Mouse (Mus musculus) stomach, postnatal 0 days (tissue): Measurements from ENCODE around the gene Fgfr2. TPM values are rescaled to one million over a fixed set of nuclear protein-coding genes. Genes with fewer than 3 reads are reported as not detected.
A peak's percentile ranks its signal among the peaks of the same experiment; 100 is the strongest.

Source experiments
- ATAC-seq: fragments of 200-750 bp; cut with Nextera tagmentation; 2 replicates; pipeline ENCODE4 v1.8.0; 2017; ENCODE audit not compliant: low FRiP score, low TSS enrichment
- DNase-seq: peaks from one replicate; pipeline ENCODE4 v3.0.0-alpha.2; 2016; ENCODE audit warnings: low spot score
- H3K27ac ChIP-seq: fragments of 300-500 bp; sonication (generic); replicated peaks from 2 replicates; pipeline ENCODE4 v1.5.1; 2014; ENCODE audit warnings: mild to moderate bottlenecking, control low read depth
- H3K27me3 ChIP-seq: fragments of 300-500 bp; sonication (generic); 2 replicates; pipeline ENCODE4 v1.6.1; 2014; ENCODE audit warnings: low read length; ENCODE audit not compliant: control insufficient read depth, insufficient read depth
- H3K36me3 ChIP-seq: fragments of 300-500 bp; sonication (generic); 2 replicates; pipeline ENCODE4 v1.6.1; 2014; ENCODE audit warnings: low read length, mixed read lengths; ENCODE audit not compliant: control insufficient read depth, insufficient read depth
- H3K4me1 ChIP-seq: fragments of 300-500 bp; sonication (generic); replicated peaks from 2 replicates; pipeline ENCODE4 v1.6.1; 2014; ENCODE audit warnings: antibody characterized with exemption; ENCODE audit not compliant: control insufficient read depth, insufficient read depth
- H3K4me2 ChIP-seq: fragments of 300-500 bp; sonication (generic); replicated peaks from 2 replicates; pipeline ENCODE4 v1.6.1; 2014; ENCODE audit warnings: low read depth, mild to moderate bottlenecking, control low read depth, moderate library complexity
- H3K4me3 ChIP-seq: fragments of 300-500 bp; sonication (generic); 2 replicates; pipeline ENCODE4 v1.5.1; 2014; ENCODE audit warnings: low read depth, low read length, control low read depth
- H3K9ac ChIP-seq: fragments of 300-500 bp; sonication (generic); 2 replicates; pipeline ENCODE4 v1.6.1; 2014; ENCODE audit warnings: mild to moderate bottlenecking, low read length, control low read depth, mixed read lengths
- H3K9me3 ChIP-seq: fragments of 300-500 bp; sonication (generic); 2 replicates; pipeline ENCODE4 v1.6.1; 2016; ENCODE audit warnings: low read length; ENCODE audit not compliant: control insufficient read depth
- CTCF ChIP-seq: IDR thresholded peaks from 2 replicates; pipeline ENCODE4 v1.5.1; 2016; ENCODE audit warnings: antibody characterized with exemption, low read depth, mild to moderate bottlenecking, moderate library complexity
- EP300 ChIP-seq: optimal IDR thresholded peaks from 2 replicates; pipeline ENCODE3; 2016; ENCODE audit warnings: antibody characterized with exemption
- whole genome bisulfite sequencing: fragments of 180-500 bp; shearing (Covaris S2); extraction: QIAGEN DNeasy Blood & Tissue Kit; methylation state at CpG from one replicate; pipeline ENCODE4 v1.1.7; 2014; 5-methylcytosine and 5-hydroxymethylcytosine counted together
- polyA plus RNA-seq: library from polyadenylated mRNA; unstranded; fragments of >200 nt; fragmentation: Nextera tagmentation; extraction: Ambion mirVana; gene quantifications from 2 replicates; pipeline ENCODE4 v1.2.1, GENCODE M21; 2015

Fgfr2 gene
- polyA plus RNA-seq, 1 experiment from 2014 or later: 60.8 TPM

DNA sequence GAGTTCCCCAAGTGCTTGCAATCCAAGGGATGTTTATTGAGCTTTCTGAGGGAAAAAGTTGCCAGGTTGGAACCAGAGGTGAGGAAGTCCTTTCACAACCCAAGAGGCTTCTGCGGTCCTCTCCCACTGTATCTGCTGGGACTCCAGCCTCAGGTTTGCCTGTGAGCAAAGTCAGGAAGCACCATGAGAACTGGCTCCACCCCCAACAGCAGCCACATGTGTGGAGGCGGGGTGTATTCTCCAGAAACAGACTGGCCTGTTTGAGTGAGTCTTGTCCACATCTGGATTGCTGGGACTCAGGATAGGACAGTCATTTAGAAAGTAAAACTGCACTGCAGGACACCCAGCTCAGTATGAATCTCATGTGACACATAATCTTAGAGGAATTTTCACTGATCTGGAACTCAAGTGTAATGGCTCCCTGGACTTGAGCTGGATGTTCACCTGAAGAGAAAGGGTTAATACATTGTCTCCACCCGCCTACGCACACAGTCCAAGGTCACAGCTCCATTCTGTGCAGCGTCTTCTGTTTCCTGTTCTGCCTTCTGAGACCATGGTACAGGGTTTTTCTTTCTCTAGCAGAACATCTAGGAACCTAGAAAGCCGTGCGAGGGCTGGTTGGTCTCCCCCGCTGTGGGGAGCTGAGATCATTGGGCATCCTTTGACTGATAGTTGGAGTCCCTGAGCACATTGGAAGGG is 2396.3 kb downstream of the Fgfr2 start:
- Histone ChIP-seq H3K27me3 (no peaks in the 10 kb centered on the region), H3K36me3 (peaks cover 9% of the 10 kb centered on the region), H3K27ac (no peak overlapping the region), H3K4me3 (no peak overlapping the region), H3K9ac (no peak overlapping the region), H3K4me2 (no peak overlapping the region), H3K9me3 (no peaks in the 10 kb centered on the region), H3K4me1 (no peaks in the 10 kb centered on the region)
- DNase-seq (peak; percentile 24), ATAC-seq (peak; percentile 38; the same call in 1 of the 2 replicates)
- WGBS: 41% methylated on average over 8 of the region's 8 CpGs
- TF ChIP-seq CTCF: no peak
- no peak for TF ChIP-seq EP300

DNA sequence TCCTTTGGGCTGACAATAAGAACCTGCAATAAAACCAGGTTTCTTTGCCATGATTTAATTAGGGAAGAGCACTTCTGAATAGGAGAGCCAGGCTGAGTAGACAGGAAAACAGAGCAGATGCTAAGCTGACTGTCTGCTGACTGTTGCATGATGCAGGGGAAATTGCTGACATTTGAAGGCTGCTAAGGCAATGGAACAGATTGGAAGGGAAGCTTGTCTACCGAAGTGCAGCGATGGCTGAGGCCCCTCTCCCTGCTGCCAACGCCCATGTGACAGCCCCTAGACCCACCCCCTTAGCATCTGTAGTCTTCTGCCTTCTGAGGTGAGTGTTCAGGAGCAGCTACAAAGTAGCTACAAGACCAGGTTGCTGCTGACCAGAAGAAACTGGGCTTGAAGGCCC is 2397.0 kb downstream of the Fgfr2 start:
- H3K9ac ChIP-seq: no peak overlapping the region
- 57% methylated on average over 3 of the region's 3 CpGs for WGBS
- H3K9me3 ChIP-seq: no peaks in the 10 kb centered on the region
- no peak overlapping the region for H3K4me3 ChIP-seq
- TF ChIP-seq CTCF (no peak), EP300 (no peak)
- DNase-seq: no peak
- H3K27me3 ChIP-seq: no peaks in the 10 kb centered on the region
- H3K4me2 ChIP-seq: no peak overlapping the region
- ATAC-seq: no peak
- peaks cover 9% of the 10 kb centered on the region for H3K36me3 ChIP-seq
- no peak overlapping the region for H3K27ac ChIP-seq
- H3K4me1 ChIP-seq: no peaks in the 10 kb centered on the region

DNA sequence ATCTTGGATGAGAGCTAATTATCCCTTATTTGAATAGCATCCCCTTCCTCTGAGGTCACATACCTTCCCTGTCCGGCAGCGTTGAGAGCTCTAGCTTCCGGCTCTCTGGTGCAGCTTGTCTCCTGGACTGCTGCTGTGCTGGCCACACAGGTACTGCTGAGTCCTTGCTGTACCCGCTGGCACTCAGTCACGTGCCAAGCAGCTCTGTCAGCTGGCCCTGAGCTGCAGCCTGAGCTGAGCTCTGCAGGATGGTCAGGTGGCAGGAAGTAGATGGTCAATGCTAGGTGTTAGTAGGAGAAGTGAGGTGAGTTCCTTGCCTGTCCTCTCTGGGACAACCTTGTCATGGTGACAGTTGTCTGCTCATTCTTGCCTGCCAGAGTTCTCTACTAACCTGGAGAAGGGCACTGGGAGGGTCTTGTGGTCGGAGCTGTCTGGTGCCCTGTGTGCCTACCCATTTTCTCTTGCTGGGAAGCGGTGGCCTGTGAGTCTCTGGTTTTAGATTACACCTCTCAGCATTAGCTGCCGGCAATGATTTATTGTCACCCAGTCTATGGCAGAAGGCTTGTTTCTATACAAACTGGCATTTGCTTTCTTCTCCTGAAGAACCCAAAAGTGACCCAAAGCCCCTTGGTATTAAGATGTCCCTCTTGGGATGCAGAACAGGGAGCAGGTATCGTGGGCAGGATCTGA is 2402.4 kb downstream of the Fgfr2 start:
- Histone ChIP-seq H3K36me3 (no peaks in the 10 kb centered on the region), H3K4me2 (no peak overlapping the region), H3K27me3 (no peaks in the 10 kb centered on the region), H3K4me3 (no peak overlapping the region), H3K4me1 (no peaks in the 10 kb centered on the region), H3K9ac (no peak overlapping the region), H3K9me3 (no peaks in the 10 kb centered on the region), H3K27ac (0 out of 2 replicates have a peak overlapping the region, but pooled peaks have one; percentile 45)
- peak; percentile 74 for ATAC-seq
- DNase-seq: peak; percentile 41
- TF ChIP-seq CTCF: no peak
- TF ChIP-seq EP300: no peak
- 65% methylated on average over 9 of the region's 9 CpGs for WGBS

DNA sequence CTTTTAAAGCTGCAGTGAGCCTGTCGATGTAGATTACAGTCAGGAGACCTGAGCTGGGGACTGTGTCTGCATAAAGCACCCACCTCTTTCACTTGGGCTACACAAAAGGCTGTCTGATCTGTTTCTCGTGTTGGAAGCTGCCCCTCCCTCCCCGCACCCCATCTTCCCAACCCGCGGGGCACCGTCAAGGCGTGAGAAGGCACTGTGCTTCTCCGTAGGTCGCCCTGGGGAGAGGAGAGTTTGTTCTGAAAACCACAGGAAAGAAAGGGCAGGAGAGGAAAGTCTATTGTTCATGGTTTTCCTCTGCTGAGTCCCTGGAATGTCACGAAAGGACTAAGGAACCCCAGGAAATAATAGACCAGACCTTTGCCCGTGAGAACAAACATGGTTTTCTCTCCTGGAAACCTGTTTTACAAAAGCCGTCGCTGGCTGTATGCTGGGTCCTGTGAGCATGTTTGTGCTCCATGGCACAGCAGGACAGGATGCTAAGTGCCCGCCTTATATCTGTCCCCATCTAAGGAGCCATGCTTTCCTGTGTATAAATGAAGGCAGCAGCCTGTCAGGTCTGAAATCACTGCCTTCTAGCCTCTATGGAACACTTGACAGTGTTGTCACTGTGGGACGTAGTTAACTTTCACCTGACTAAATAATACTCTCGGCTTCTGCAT is 2403.1 kb downstream of the Fgfr2 start:
- WGBS: 42% methylated on average over 16 of the region's 16 CpGs
- H3K4me2 ChIP-seq: peak overlapping the region; percentile 27; the same call in 1 of the 2 replicates
- TF ChIP-seq CTCF (no peak), EP300 (no peak)

DNA sequence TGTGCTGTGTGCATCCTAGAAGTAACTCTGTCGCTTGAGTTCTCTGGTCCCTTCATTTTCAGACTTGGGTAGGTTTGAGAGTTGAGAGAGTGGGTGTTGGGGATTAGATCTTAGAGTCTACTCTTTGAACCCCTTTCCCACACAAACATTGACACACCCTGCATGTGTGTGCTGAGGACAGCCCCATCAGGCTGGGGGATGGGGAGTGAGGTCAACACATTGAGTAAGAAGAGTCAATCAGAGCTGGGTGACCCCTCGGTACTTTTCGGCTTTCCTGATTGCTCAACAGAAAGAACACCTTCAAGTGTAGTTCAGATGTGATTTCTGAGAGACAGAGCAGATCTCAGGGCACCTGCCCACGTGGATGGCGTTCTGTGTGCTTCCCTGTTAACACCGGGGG is 2406.2 kb downstream of the Fgfr2 start:
- Histone ChIP-seq H3K27ac (no peak overlapping the region), H3K4me3 (no peak overlapping the region), H3K4me2 (no peak overlapping the region), H3K36me3 (no peaks in the 10 kb centered on the region), H3K4me1 (no peaks in the 10 kb centered on the region), H3K27me3 (no peaks in the 10 kb centered on the region), H3K9ac (no peak overlapping the region), H3K9me3 (no peaks in the 10 kb centered on the region)
- WGBS: 77% methylated on average over 6 of the region's 6 CpGs
- ATAC-seq: no peak
- DNase-seq: no peak
- no peak for TF ChIP-seq EP300

More for the DNA sequence above, 2403.1 kb downstream of the Fgfr2 start:
- no peaks in the 10 kb centered on the region for H3K9me3 ChIP-seq
- no peaks in the 10 kb centered on the region for H3K4me1 ChIP-seq
- no peaks in the 10 kb centered on the region for H3K27me3 ChIP-seq
- ATAC-seq (no peak), DNase-seq (peak; percentile 34)
- H3K27ac ChIP-seq: 0 out of 2 replicates have a peak overlapping the region, but pooled peaks have one; percentile 45
- H3K9ac ChIP-seq: 0 out of 2 replicates have a peak overlapping the region, but pooled peaks have one; percentile 27
- H3K36me3 ChIP-seq: no peaks in the 10 kb centered on the region
- H3K4me3 ChIP-seq: no peak overlapping the region

DNA sequence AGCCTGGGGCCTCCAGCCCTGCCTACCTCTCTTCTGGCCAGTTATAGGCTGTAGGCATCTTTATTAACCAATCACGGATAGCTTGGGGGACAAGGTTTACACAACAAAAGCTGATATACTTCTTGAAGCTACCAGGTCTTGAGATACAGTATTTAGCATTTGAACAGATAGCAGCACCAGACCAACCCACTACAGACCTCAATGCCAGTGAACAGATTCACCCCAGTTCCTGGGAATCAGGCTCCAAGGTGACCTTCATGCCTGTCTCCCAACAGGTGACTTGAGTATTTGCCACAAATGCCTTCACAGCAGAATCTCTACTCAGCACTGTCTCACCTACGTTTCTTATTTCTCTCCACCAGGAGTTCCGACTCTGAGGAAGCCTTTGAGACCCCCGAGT is 2406.8 kb downstream of the Fgfr2 start:
- no peak for TF ChIP-seq CTCF
- no peak for TF ChIP-seq EP300
- Histone ChIP-seq H3K4me2 (no peak overlapping the region), H3K4me1 (no peaks in the 10 kb centered on the region), H3K27ac (no peak overlapping the region), H3K9ac (no peak overlapping the region), H3K36me3 (no peaks in the 10 kb centered on the region), H3K27me3 (no peaks in the 10 kb centered on the region), H3K9me3 (no peaks in the 10 kb centered on the region), H3K4me3 (no peak overlapping the region)
- ATAC-seq (no peak), DNase-seq (no peak)
- WGBS: 92% methylated on average over 4 of the region's 4 CpGs
